Mouse (Mus musculus) lung, postnatal 0 days (tissue): ENCODE data around the gene Pik3r5. TPM values are rescaled to one million over a fixed set of nuclear protein-coding genes. Genes with fewer than 3 reads are reported as not detected.
A peak's percentile ranks its signal among the peaks of the same experiment; 100 is the strongest.

Experiments used
- ATAC-seq: fragments of 200-750 bp; cut with Nextera tagmentation; 2 replicates; pipeline ENCODE4 v1.8.0; 2017; ENCODE audit warnings: moderate library complexity
- DNase-seq: peaks from one replicate; pipeline ENCODE4 v3.0.0-alpha.2; 2016; ENCODE audit warnings: low spot score
- H3K27ac ChIP-seq: fragments of 300-500 bp; sonication (generic); 2 replicates; pipeline ENCODE4 v1.5.1; 2014; ENCODE audit warnings: antibody characterized with exemption, mild to moderate bottlenecking, low read length, mixed read lengths
- H3K27me3 ChIP-seq: fragments of 300-500 bp; sonication (generic); replicated peaks from 2 replicates; pipeline ENCODE4 v1.6.1; 2014; ENCODE audit warnings: low read length, mixed read lengths; ENCODE audit not compliant: insufficient read depth
- H3K36me3 ChIP-seq: fragments of 300-500 bp; sonication (generic); 2 replicates; pipeline ENCODE4 v1.6.1; 2014; ENCODE audit warnings: low read length, mixed read lengths; ENCODE audit not compliant: insufficient read depth
- H3K4me1 ChIP-seq: fragments of 300-500 bp; sonication (generic); 2 replicates; pipeline ENCODE4 v1.6.1; 2014; ENCODE audit warnings: antibody characterized with exemption, low read depth, low read length, mixed read lengths; ENCODE audit not compliant: insufficient read depth
- H3K4me2 ChIP-seq: fragments of 300-500 bp; sonication (generic); replicated peaks from 2 replicates; pipeline ENCODE4 v1.6.1; 2014; ENCODE audit warnings: low read depth, mild to moderate bottlenecking, low read length, moderate library complexity, mixed read lengths
- H3K4me3 ChIP-seq: fragments of 300-500 bp; sonication (generic); 2 replicates; pipeline ENCODE4 v1.5.1; 2014; ENCODE audit warnings: low read depth, low read length
- H3K9ac ChIP-seq: fragments of 300-500 bp; sonication (generic); replicated peaks from 2 replicates; pipeline ENCODE4 v1.6.1; 2014; ENCODE audit warnings: low read depth, mild to moderate bottlenecking
- H3K9me3 ChIP-seq: fragments of 300-500 bp; sonication (generic); 2 replicates; pipeline ENCODE4 v1.6.1; 2016; ENCODE audit warnings: low read length, mixed read lengths
- CTCF ChIP-seq: IDR thresholded peaks from 2 replicates; pipeline ENCODE4 v1.5.1; 2016; ENCODE audit warnings: antibody characterized with exemption, mild to moderate bottlenecking
- EP300 ChIP-seq: IDR thresholded peaks from 2 replicates; pipeline ENCODE4 v1.6.1; 2016; ENCODE audit warnings: antibody characterized with exemption, mild to moderate bottlenecking, control low read depth
- WGBS: fragments of 180-500 bp; shearing (Covaris S2); extraction: QIAGEN DNeasy Blood & Tissue Kit; methylation state at CpG from one replicate; pipeline ENCODE4 v1.1.7; 2014; 5-methylcytosine and 5-hydroxymethylcytosine counted together
- polyA plus RNA-seq: library from polyadenylated mRNA; unstranded; fragments of >200 nt; fragmentation: Nextera tagmentation; extraction: Ambion mirVana; gene quantifications from 2 replicates; pipeline ENCODE4 v1.2.1, GENCODE M21; 2015

The Pik3r5 gene
- polyA plus RNA-seq, 1 experiment from 2014 or later: 1.1 TPM

GRCm38 (mm10) chr11:68531066-68531806, 99.3 kb downstream of the Pik3r5 start:
- no peaks in the 10 kb centered on the region for H3K9me3 ChIP-seq
- TF ChIP-seq EP300: no peak
- TF ChIP-seq CTCF: peak; percentile 79
- 33% methylated on average over 16 of the region's 16 CpGs for WGBS
- no peaks in the 10 kb centered on the region for H3K27me3 ChIP-seq
- no peaks in the 10 kb centered on the region for H3K36me3 ChIP-seq
- H3K27ac ChIP-seq: no peak overlapping the region
- no peak overlapping the region for H3K9ac ChIP-seq
- no peaks in the 10 kb centered on the region for H3K4me1 ChIP-seq
- H3K4me2 ChIP-seq: no peak overlapping the region
- ATAC-seq (peak; percentile 63; the same call in 1 of the 2 replicates), DNase-seq (peak; percentile 66)
- no peak overlapping the region for H3K4me3 ChIP-seq

GRCm38 (mm10) chr11:68531941-68532535, 100.1 kb downstream of the Pik3r5 start:
- no peak for TF ChIP-seq CTCF
- no peak for TF ChIP-seq EP300
- Histone ChIP-seq H3K27ac (no peak overlapping the region), H3K4me3 (no peak overlapping the region), H3K4me1 (no peaks in the 10 kb centered on the region), H3K36me3 (no peaks in the 10 kb centered on the region), H3K9me3 (no peaks in the 10 kb centered on the region), H3K4me2 (no peak overlapping the region), H3K27me3 (no peaks in the 10 kb centered on the region), H3K9ac (no peak overlapping the region)
- DNase-seq: no peak
- ATAC-seq: no peak
- WGBS: 36% methylated on average over 11 of the region's 11 CpGs

GRCm38 (mm10) chr11:68532773-68533172, 100.9 kb downstream of the Pik3r5 start:
- H3K27me3 ChIP-seq: no peaks in the 10 kb centered on the region
- H3K36me3 ChIP-seq: no peaks in the 10 kb centered on the region
- H3K9ac ChIP-seq: no peak overlapping the region
- H3K4me2 ChIP-seq: no peak overlapping the region
- H3K4me3 ChIP-seq: no peak overlapping the region
- no peak for DNase-seq
- no peaks in the 10 kb centered on the region for H3K4me1 ChIP-seq
- TF ChIP-seq EP300 (no peak), CTCF (no peak)
- H3K27ac ChIP-seq: no peak overlapping the region
- no peaks in the 10 kb centered on the region for H3K9me3 ChIP-seq
- WGBS: 62% methylated on average over 5 of the region's 5 CpGs
- no peak for ATAC-seq

GRCm38 (mm10) chr11:68533971-68534475, 102.1 kb downstream of the Pik3r5 start:
- Histone ChIP-seq H3K4me3 (no peak overlapping the region), H3K9ac (no peak overlapping the region), H3K36me3 (no peaks in the 10 kb centered on the region), H3K27ac (no peak overlapping the region), H3K4me2 (no peak overlapping the region), H3K4me1 (no peaks in the 10 kb centered on the region), H3K9me3 (no peaks in the 10 kb centered on the region), H3K27me3 (no peaks in the 10 kb centered on the region)
- ATAC-seq (no peak), DNase-seq (no peak)
- 63% methylated on average over 6 of the region's 6 CpGs for WGBS
- TF ChIP-seq CTCF: no peak

GRCm38 (mm10) chr11:68536026-68536425, 104.1 kb downstream of the Pik3r5 start:
- 41% methylated on average over 4 of the region's 4 CpGs for WGBS
- TF ChIP-seq CTCF (no peak), EP300 (no peak)

GRCm38 (mm10) chr11:68536465-68536864, 104.5 kb downstream of the Pik3r5 start:
- H3K36me3 ChIP-seq: no peaks in the 10 kb centered on the region
- TF ChIP-seq EP300: no peak
- TF ChIP-seq CTCF: no peak
- peak; percentile 57 for DNase-seq

More at GRCm38 (mm10) chr11:68536026-68536425, 104.1 kb downstream of the Pik3r5 start:
- no peak overlapping the region for H3K4me3 ChIP-seq
- no peaks in the 10 kb centered on the region for H3K9me3 ChIP-seq
- DNase-seq (no peak), ATAC-seq (no peak)
- H3K27me3 ChIP-seq: no peaks in the 10 kb centered on the region
- H3K4me1 ChIP-seq: no peaks in the 10 kb centered on the region
- H3K27ac ChIP-seq: no peak overlapping the region
- H3K9ac ChIP-seq: no peak overlapping the region
- H3K36me3 ChIP-seq: no peaks in the 10 kb centered on the region
- no peak overlapping the region for H3K4me2 ChIP-seq

More at GRCm38 (mm10) chr11:68536465-68536864, 104.5 kb downstream of the Pik3r5 start:
- no peaks in the 10 kb centered on the region for H3K9me3 ChIP-seq
- H3K9ac ChIP-seq: no peak overlapping the region
- WGBS: 30% methylated on average over 4 of the region's 4 CpGs
- no peaks in the 10 kb centered on the region for H3K27me3 ChIP-seq
- H3K4me1 ChIP-seq: no peaks in the 10 kb centered on the region
- ATAC-seq: no peak
- no peak overlapping the region for H3K4me2 ChIP-seq
- H3K27ac ChIP-seq: no peak overlapping the region
- no peak overlapping the region for H3K4me3 ChIP-seq
